Mouse (Mus musculus) right cerebral cortex, postnatal 14 days (tissue): ENCODE data around the gene Ank.

Experiments
- DNase-seq: peaks from one replicate; pipeline ENCODE4 v3.0.0; 2022

Ank gene

DNA sequence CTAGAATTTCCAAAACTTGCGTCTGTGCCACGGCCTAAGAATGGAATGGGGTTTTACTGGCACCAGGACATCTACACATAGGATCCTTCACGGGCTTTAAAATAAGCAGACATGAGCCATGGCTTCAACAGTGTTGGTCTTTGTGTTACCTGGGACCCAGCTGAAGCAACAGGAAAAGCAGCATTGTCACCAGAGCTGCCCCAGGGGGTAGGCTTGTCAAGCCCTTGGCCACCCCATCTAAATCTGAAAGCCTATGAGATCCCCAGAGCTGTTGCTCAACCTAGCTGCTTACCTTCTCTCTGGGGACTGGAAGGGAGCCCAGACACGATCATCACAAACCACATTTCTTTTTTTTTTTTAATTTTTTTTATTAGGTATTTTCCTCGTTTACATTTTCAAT is 31.6 kb downstream of the Ank start:
- no peak for DNase-seq

DNA sequence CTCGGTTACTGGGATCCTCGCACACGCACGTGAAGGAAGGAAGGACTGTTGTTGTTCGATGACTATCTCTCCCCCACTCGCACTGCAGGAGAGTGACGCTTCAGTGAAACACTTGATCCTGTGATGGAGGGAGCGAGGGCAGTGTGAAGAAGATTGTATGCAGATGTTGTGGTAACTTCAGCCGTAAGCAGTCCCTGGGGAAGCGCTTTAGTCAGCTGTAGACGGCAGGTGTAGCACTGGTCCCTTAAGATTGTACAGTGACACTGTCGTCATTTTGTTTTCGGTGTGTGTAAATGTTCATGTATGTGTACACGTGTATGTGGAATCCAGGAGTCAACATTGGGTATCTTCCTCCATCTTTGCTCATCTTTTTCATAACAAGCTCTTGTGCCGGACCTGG is 33.9 kb downstream of the Ank start:
- no peak for DNase-seq

DNA sequence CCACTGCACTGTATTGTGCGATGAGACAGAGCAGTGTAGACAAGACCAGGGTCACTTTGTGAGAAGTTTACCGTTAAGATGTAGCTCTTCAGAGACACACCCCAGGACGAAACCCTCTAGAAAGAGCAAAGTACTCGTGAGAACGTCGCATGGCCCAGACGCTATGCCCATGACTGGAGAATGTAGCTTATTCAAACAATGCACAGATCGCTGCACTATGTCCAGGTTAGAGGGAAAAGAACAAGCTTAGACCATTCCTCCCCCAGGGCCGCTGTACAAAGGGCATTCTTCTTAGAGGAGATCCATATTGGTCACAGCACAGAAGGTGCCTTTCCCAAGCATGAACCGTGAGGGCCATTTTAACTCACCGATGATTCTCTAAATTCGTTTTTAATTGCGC is 35.9 kb downstream of the Ank start:
- DNase-seq, result no peak

DNA sequence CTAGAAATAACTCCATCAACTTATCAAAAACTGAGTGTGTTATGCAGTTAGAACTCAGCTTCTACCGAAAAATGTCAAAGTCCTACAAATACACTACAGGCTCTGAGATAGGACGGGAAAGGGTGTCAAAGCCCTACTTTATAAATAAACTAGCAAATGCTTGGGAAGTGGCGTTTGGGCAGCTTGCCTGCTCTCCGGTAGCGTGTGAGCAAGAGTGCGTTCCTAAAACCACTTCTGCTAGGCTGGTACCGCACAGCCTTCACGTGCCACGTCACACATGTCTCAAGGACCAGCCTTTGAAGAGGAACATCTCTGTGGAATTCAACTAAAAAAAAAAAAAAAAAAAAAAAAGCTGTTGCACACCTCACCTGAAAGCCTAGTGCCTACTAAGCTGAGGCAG is 36.7 kb downstream of the Ank start:
- DNase-seq, result peak; percentile 75

DNA sequence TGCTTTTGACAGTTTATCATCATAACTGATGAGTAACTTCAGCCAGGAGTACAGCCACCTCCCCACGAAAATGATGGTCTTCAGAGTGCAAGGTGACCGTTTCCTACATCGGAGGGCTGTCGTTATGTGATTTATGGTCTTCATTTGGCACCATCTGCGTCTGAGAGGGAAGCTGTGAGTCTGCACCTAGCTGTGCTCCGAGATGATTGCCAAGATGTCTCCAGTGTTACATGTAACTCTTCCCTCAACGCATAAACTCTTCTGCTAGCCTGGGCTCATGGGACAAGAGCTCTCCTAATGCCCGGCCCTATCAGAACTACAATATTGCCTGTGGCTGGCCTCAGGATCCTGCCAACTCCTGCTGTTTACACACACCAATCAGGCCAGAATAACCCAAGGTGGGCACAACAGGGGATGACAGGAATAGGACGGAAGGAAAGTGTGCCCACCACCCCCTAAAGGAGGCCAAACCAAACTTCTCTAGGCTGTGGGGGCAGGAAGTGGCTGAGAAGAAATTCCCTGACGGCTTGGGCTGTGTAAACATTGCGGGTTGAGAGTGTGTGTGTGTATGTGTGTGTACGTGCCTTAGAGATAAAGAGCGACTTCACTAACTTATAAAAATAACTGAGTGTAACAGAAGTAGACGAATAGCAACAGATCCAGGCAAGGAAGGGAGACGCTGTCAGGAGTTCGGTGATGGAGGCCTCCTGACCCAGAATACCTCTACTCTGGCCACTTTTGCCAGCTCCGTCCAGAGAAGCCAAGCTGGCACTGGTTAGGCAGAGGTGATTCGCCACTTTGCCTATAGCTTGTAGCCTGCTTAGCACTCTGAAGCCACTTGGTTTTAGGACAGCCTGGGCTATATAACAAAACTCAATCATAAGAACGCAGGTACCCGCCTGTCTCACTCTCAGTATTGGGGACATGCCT is 37.6 kb downstream of the Ank start:
- no peak for DNase-seq

DNA sequence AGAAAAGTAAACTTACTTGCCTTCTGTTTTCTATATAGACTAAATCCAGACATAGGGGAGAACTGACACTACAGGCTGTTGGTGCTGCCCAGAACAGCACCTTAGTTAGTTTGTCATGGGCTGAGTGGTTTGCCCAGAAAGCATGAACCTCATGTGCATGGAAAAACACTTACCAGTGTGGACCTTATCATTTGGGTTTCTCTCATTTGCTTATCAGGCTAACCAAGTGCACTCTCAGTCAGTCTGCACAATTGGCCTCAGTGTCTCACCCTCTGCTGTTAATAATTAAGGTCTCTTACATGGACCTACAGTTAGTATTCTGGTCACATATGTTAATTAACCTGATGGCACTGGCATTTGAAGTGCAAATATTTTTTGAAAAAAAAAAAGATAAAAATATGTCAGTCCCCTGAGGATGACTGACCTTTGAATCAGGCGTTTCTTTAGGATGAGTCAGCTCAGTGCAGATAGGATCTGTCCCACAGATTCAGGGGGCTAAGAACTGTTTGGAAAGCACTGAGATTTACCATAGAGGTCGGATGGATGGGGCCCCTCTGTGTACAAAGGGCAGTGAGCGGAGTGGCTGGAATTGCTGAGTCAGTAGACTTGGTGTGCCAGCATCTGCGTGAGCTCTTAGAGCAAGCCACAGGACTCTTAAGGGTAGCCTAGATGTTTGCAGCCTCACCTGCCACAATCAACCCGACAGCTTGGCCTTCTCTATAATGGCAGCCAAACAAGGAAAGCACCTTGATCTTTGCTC is 39.8 kb downstream of the Ank start:
- no peak for DNase-seq

DNA sequence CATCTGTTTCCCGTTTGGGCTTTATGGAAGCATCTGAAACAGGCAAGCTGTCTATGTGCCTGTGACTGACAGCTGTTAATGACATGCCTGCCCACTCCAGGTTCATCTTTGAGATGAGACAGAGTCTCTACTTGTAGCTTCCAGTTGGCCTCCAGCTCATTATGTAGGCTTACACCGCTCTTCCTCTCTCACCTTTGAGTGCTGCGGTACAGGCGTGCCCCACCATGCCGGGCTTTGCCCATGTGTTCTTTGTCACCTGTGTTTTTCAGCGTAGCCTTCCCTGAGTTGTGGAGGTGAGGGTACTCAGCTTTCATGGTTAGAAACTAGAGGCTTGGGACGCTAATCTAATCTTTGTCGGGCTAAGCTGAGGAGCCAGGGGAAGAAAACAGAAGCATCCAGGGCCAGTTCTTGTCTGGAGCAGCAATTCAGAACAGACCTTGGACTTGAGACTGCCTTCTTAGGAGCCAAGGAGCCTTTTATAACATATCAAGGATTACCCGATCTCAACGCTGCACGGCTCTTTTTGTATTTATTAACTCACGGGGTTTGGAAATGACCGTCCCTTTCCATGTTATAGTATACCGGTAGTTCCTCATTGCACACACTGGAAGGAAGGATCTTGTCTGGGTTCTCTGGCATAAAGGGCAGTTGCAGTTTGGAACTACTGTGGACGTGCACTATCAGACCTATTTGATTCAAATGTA is 40.6 kb downstream of the Ank start:
- no peak for DNase-seq

DNA sequence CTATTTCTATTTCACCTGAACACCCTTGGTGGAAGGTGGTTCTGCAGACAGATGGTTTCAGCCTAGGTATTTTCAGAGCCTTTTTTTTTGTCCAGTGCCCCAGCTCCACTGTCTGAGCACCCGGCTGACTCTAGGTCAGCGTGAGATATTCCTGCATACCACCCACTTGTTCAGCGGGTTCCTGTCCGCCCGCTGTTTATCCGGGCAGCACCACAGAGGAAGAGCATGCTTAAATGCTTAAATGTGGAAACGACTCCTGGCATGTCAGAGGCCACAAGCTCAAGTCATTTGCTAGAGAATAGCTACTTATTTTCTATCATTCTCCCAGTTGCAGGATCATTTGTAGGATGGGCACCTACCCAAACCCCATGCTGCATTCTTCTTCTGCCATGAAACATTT is 41.7 kb downstream of the Ank start:
- no peak for DNase-seq

DNA sequence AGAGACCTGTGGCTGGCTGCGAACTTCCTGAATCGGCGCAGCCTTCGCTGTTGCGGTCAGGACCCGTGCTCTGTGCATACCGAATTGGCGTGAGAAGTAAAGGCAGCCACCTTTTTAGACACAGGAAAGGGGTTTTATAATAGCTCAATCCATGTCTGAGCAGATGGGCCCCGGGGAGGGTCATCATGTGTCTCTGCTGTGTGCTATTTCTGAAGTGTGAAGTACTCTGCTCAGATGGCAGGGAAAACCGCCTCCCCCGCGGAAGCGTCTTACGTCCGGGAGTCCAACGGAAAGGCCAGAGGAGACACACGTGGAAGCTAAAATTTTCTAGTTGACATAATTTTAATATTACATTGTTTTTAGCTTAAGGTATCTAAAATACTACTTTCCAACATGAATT is 42.5 kb downstream of the Ank start:
- peak; percentile 36 for DNase-seq

DNA sequence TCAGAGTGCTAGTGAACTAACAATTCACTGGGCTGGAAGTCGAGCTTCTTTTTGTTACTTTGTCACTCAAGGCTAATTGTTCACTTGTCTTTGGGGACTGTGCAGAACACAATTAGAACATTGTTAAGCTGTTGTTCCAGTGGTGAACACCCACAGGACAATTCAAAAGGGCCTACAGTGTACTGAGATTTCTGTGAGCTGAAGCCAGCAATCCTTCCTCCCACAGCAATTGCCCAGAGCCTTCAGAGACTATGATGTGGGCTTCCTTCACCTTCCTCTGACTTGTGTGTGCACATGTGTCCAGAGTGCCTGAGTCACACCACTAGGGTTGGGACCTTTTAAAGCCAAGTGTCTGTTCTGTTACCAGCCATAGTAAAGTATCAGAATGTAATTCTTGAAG is 50.5 kb downstream of the Ank start:
- DNase-seq, result no peak

DNA sequence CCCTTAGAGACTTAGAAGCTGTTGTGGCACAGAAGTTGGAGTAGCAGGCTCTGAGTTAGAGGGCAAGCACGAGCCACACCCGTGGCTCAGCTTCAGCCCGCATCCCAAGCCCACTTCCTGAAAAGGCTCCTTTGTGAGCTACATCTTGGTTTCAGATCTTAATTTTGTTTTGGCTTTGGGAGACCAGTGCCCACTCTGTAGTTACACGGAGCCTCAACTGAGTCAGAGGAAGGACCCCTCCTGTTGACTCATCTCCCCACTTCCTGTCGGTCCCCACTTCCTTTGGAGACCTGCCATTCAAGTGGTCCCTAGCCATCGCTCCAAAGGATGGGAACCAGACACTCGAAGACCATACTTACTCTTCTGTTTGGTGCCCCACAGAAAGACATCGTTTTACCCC is 51.5 kb downstream of the Ank start:
- DNase-seq, result no peak

DNA sequence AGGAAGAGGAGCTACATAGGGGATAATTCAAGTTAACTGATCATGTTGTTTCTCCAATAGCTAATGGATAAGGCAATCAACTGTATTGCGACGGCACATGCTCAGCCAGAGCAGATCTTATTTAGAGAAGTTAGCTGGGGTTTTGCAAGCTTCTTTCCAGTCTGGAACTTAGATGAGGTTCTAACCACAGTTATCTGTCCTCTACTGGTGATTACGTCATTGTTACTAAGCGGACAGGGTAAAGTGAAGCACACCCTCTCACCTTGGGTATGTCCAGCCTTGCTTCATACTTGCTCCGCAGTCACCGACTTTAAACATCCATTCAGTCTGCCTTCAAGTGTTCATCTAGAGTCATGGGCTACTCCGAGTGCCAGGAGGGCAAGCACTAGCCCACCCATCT is 53.4 kb downstream of the Ank start:
- no peak for DNase-seq

DNA sequence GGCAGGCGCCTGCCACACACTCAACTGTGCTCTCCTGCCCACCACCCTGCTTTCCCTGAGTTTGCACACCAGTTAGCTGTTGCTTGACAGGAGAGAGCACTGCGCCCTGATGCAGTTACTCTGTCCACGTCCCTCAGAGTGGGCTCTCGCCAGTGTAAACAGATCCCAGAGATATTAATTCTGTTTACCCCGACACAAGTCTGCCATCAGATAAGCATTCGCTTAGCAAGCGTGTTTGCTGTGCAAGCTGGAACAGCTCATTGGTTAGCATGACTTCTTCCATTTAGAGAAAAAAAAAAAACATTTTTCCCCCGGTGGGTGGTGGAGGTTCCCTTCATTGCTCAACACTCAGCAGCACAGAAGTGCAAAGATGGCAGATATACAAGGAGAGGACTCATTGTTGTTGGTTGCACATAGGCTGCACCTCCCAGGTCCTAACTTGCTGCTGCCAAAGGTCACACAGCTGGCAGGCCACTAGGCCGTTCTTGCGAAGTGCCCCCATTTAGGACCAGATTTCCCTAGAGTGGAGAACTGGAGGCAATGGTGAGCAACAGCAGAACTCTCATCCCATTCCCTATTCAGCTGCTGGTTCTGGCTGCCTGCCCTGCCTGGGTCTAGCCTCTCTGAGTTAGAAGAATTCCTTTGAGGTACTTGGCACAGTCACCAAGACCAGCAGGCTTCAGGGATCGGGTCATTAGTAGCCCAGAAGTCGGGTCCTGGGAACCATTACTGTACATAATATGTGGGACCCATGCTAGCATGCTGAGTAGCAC is 58.9 kb downstream of the Ank start:
- no peak for DNase-seq

DNA sequence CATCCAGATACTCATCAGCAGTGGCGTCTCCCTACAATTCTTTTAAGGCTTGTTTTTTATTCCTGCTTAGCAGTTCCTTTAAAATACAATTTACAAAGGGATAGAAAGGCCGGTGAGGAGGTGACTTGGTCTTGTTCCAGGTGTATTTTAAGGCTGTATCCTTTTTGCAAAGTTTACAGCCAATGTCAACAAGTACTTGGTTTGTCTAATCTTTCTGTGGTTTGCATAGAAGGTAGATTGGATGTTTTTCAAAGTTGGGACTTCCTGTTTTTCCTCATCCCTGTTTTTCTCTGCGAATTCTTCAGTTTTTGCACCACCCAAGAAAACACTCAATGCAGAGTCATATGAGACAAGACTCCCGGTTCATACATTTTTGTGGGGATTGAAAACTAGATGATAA is 62.4 kb downstream of the Ank start:
- DNase-seq, result no peak

DNA sequence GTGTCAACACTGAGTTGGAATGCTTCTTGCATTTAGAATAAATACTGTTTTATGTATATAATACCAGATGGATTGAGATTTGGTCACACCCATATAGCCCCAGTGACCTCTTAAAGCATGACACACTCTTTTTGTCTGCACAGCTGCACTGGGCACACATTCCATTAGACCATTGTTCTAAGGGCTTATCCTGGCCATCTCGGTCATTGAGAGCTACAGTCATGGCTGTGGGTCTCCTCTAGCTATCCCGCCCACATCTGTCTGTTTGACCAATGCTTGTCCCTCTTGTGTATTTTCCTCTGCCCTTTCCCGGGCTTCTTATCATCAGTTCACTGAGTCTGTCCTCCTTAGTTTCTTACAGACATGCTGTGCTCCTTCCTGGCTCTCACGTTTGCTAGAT is 63.5 kb downstream of the Ank start:
- no peak for DNase-seq

DNA sequence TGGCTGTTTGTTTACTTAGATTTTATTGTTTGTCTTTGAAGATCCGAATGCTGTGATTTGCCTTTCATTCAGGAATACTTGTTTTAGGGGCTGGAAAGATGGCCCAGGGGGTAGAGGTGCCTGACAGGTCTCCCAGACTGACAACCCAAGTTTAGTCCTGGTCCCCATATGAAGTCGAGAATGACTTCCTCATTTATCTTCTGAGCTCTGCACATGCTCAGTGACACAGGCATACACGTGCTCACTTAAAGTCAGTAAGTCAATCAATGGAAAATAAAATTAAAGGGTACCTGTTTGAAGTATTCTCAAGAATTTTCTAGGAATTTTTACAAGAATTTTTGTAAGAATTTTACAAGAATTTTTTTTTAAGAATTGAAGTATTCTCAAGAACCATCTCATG is 66.6 kb downstream of the Ank start:
- DNase-seq, result no peak

DNA sequence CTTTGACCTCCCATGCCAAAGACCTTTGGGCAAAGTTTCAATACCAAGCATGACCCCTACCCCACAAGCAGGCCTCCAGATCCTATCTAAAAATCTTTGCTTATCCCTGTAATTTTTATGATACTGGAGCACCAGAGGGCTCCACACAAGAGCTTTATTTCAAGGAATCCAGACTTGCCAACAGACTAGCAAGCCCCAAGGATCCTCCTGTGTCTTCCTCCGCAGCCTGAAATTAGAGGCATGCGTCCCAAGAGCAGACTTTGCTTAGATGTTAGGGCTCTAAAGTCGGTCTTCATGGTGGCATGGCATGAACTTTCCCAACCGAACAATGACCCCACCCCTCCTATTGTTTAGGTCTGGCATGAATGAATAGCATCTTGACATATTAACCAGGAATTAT is 69.2 kb downstream of the Ank start:
- DNase-seq, result no peak

DNA sequence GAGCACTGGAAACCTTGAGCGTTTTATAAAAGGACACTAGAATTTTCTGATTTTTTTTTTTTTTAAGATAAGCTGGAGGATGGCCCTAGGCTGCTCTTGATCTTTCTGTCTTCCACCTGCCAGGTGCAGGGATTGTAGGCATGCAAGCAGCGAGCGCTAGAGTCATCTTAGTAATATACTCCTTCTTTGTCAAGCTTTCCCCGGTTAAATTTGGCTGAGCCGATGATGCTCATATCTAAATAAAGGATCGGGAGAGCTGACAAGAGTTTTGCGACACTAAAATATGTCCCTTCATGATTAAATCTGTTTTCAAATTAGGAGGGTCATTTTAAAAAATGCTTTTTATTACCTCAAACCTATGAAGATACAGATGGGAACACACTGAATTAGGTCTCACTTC is 69.7 kb downstream of the Ank start:
- no peak for DNase-seq

DNA sequence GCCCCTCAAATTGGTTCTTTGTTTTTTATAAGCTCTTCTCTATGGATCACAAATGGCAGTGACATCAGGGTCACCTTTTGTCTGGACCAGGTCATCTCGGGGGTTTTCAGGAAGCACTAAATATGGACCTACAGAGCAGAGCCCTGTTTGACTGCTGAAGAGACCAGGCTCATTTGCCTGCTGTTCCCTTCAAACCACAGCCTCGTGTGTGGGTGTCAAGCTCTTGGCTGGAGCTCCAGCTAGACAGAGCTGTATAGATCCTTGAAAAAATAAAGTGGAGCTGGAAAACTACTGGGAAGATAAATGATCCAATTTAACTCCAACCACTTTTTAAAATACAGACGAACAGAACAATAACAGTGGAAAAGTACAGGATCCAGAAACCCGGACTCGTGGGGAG is 70.3 kb downstream of the Ank start:
- DNase-seq, result no peak

DNA sequence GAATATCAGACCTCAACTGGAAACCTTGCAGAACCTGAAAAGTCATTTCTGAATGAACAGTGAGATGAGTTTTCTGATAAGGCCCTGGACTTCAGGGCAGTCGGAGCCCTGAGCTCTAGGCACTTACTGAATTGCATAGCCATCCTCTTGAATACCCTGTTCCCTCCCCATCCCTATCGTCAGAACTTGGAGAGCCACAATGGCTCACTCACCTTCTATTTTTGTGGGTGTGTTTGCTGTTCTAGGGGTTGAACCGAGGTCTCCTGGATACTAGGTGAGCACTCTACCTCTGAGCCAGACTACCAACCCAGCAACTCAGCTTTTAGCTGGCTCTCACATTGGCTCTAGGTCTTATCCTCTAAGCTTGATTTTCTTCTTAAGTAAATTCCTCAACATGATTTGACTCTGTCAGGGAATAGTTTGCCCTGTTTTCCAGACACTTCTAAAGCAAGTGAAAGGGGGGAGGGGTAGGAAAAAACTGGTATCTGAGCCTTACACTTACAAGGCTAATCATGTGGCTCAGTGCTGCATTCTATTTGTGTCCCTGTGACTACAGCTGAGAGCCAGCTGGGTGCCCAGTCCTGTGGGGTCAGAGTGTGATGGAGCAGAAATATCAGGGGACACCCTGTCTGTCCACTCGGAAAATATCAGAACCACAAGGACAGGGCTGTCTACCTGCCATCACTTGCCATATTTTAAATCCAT is 71.2 kb downstream of the Ank start:
- DNase-seq, result no peak

DNA sequence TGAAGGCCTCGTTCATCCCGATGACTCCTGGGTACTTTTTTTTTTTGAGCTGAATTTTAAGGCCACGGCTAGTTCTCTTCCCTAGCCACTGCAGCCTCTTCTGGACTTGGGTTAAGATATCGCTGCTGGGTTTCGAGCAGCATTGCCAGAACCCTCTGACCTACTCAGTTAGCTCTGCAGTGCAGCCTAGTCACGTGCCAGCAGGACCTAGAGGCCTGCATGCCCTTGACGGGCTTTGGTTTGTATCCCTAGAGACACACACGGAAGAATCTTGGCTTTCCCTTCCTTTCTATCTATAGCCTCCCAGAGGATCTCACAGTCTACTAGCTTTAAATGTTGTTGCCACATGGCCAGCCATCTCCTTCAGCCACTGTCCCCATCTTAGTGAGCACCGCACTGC is 73.3 kb downstream of the Ank start:
- DNase-seq, result no peak

DNA sequence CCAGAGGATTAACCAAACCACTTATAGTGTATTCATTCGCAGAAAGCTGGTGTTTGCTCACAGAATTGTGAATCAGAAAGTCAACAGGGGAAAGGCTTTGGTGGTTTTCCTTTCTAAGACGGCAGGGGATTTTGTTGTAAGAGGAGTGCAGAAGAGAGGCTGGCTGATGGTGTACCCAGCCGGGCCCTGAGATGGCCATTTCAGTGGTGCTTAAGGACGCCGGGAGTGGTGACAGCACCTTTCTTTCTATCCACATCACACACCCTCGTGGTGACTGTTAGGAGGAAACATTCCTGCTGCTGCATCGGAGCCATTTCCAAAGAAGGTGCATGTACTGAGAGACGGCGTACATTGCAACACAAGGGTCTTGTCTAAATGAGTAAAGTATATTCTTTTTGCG is 78.7 kb downstream of the Ank start:
- DNase-seq, result no peak
